Mouse (Mus musculus) lung, adult 2 months (tissue): ENCODE measurements around the gene Ngrn.

Experiments used
- CTCF ChIP-seq: fragments of 200-500 bp; IDR thresholded peaks from 2 replicates; pipeline ENCODE4 v1.5.1; 2011; ENCODE audit warnings: mild to moderate bottlenecking, low read length, control low read depth; ENCODE audit not compliant: insufficient read depth
- POLR2A ChIP-seq: fragments of 200-500 bp; IDR thresholded peaks from 2 replicates; pipeline ENCODE4 v1.6.1; 2011; ENCODE audit warnings: low read depth, mild to moderate bottlenecking, control low read depth, low read length, borderline replicate concordance; ENCODE audit errors: extremely low read depth

- TF ChIP-seq CTCF (no peak), POLR2A (no peak)
These were observed 466 bp downstream of the Ngrn start for GRCm38 (mm10) chr7:80261372-80261990.
